Mouse (Mus musculus): ENCODE measurements at regions not wholly inside any gene's neighbourhood (a gene's known extent, or its start where the extent isn't known, plus 50 kb on each side); places are given as distances from the start of the nearest gene placed in this dataset.
A peak's percentile ranks its signal among the peaks of the same experiment; 100 is the strongest.

DNA sequence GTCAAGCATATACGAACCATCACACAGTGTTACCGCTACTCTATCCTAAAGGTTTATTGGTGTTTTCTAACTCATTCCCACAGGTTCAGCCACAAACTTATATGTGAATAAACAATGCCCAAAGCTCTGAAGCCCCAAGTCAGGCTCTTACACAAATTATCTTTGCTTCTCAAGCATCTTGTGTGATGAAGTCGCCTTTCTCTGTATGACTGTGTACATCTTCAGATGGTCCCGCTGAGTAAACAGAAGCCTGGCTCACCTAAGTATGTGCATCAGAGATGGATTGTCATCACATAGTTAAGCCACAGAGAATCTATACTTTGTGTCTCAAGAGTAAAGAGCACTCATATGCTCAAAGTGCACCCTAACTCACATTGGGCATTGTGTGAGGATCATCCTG is 462.3 kb upstream of the Adamts16 start:
- no peak overlapping the region for H3K4me2 ChIP-seq (replicated peaks; ENCODE audit: low read depth, low read length)
- WGBS: 97% methylated on average over 4 of the region's 4 CpGs
- no peak overlapping the region for H3K4me3 ChIP-seq (ENCODE audit: low read length)
- ATAC-seq (ENCODE audit: low FRiP score, low TSS enrichment): no peak
- H3K36me3 ChIP-seq (ENCODE audit: control insufficient read depth, insufficient read depth, low read length): no peaks in the 10 kb centered on the region
- H3K4me1 ChIP-seq (ENCODE audit: control insufficient read depth, insufficient read depth, low read length): no peaks in the 10 kb centered on the region
- no peak overlapping the region for H3K9ac ChIP-seq (ENCODE audit: low read depth, low read length)
- no peak overlapping the region for H3K27ac ChIP-seq (ENCODE audit: low read depth, low read length)
- no peaks in the 10 kb centered on the region for H3K9me3 ChIP-seq (ENCODE audit: control insufficient read depth, low read length)
- no peaks in the 10 kb centered on the region; the same call in 1 of the 2 replicates for H3K27me3 ChIP-seq (ENCODE audit: control insufficient read depth, insufficient read depth, low read length)

DNA sequence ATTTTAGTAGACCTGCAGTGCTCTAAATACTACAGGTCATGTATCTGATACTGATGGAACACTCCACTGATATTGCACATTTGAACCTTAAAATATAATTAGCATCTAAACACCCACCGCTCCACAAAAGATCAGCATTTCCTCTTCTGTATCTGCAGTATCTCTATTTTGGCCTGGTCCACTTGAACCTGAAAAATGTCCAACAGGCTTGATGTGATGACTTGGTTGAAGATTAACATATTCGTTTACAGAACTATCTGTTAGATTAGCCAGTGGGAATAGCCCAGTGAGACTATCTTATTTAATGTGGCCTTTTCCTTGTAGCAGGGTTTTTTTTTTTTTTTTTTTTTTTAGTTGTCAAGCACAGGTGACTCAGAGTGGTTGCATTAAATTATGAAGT is 434.4 kb upstream of the Adamts16 start:
- H3K4me2 ChIP-seq (replicated peaks; ENCODE audit: low read depth, low read length): no peak overlapping the region

DNA sequence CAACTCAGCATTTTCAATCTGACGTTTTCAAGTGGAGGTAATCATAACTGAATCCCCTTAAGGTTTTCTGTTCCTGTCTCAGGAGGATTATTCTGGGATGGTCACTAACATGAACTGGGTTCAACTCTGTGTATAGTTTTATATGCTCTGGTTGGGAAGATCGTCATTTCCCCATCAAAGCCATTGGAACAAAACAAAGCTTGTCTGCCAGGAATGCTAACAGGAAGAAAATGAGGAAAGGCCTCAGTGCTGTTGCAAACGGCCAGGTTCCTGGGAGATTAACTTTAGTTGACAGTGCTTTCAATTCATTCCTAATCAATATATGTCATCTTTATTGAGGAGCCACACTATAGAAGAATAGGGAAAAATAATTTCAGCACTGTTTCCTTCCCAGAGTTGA is 432.5 kb upstream of the Adamts16 start:
- Histone ChIP-seq H3K27ac (ENCODE audit: low read depth, low read length) (no peak overlapping the region), H3K27me3 (ENCODE audit: control insufficient read depth, insufficient read depth, low read length) (peaks cover 6% of the 10 kb centered on the region), H3K36me3 (ENCODE audit: control insufficient read depth, insufficient read depth, low read length) (no peaks in the 10 kb centered on the region), H3K4me1 (ENCODE audit: control insufficient read depth, insufficient read depth, low read length) (no peaks in the 10 kb centered on the region), H3K9me3 (ENCODE audit: control insufficient read depth, low read length) (no peaks in the 10 kb centered on the region), H3K9ac (ENCODE audit: low read depth, low read length) (no peak overlapping the region), H3K4me2 (replicated peaks; ENCODE audit: low read depth, low read length) (no peak overlapping the region), H3K4me3 (ENCODE audit: low read length) (no peak overlapping the region)
- 68% methylated on average over 3 of the region's 3 CpGs for WGBS
- no peak for ATAC-seq (ENCODE audit: low FRiP score, low TSS enrichment)

More for the DNA sequence above, 434.4 kb upstream of the Adamts16 start:
- Histone ChIP-seq H3K4me1 (ENCODE audit: control insufficient read depth, insufficient read depth, low read length) (no peaks in the 10 kb centered on the region), H3K36me3 (ENCODE audit: control insufficient read depth, insufficient read depth, low read length) (no peaks in the 10 kb centered on the region), H3K9me3 (ENCODE audit: control insufficient read depth, low read length) (no peaks in the 10 kb centered on the region), H3K27me3 (ENCODE audit: control insufficient read depth, insufficient read depth, low read length) (peaks cover 8% of the 10 kb centered on the region), H3K9ac (ENCODE audit: low read depth, low read length) (no peak overlapping the region), H3K27ac (ENCODE audit: low read depth, low read length) (no peak overlapping the region), H3K4me3 (ENCODE audit: low read length) (no peak overlapping the region)
- no peak for ATAC-seq (ENCODE audit: low FRiP score, low TSS enrichment)
- 88% methylated on average over 2 of the region's 2 CpGs for WGBS

DNA sequence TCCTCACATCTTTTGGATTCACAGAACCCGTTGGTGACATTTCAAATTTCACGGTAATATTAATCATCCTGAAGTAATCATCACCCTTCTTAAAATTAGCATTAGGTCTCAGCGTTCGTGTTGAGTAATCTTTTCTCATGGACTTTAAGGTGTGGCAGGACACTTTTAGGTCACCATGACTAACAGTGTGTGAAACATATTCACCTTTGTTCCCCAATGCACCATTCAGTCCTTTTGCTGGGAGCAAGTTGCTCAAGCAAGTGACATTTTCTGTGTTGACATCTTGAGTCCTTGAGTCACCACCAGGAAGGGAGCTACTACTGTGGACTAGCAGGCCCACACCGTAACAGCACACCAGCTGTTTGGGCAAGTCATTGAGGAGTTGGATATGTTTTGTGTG is 431.9 kb upstream of the Adamts16 start:
- Histone ChIP-seq H3K4me1 (ENCODE audit: control insufficient read depth, insufficient read depth, low read length) (no peaks in the 10 kb centered on the region), H3K36me3 (ENCODE audit: control insufficient read depth, insufficient read depth, low read length) (no peaks in the 10 kb centered on the region), H3K4me3 (ENCODE audit: low read length) (no peak overlapping the region), H3K27me3 (ENCODE audit: control insufficient read depth, insufficient read depth, low read length) (peaks cover 11% of the 10 kb centered on the region), H3K9ac (ENCODE audit: low read depth, low read length) (no peak overlapping the region), H3K4me2 (replicated peaks; ENCODE audit: low read depth, low read length) (no peak overlapping the region), H3K27ac (ENCODE audit: low read depth, low read length) (no peak overlapping the region), H3K9me3 (ENCODE audit: control insufficient read depth, low read length) (no peaks in the 10 kb centered on the region)
- ATAC-seq (ENCODE audit: low FRiP score, low TSS enrichment): no peak
- WGBS: 79% methylated on average over 5 of the region's 5 CpGs

DNA sequence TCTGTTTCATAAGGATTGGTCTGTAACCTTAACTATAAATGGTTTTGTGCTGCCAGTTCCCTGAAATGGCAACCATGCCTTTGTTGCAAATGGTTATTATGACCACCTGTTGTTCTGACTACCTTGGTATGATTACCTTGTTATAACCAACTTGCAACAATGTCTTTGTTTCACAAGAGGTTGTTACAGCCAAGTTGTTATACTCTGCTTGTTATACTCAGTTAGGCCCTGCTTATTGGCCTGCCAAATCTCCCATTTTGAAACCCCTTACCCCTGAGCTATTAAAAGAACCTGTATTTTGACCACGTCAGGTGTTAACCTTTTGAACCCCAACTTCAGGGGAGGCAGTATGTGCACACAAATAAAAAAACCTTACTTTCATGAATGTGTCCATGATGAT is 431.5 kb upstream of the Adamts16 start:
- WGBS: 54% methylated on average over 1 of the region's 1 CpGs
- Histone ChIP-seq H3K9ac (ENCODE audit: low read depth, low read length) (no peak overlapping the region), H3K36me3 (ENCODE audit: control insufficient read depth, insufficient read depth, low read length) (no peaks in the 10 kb centered on the region)

DNA sequence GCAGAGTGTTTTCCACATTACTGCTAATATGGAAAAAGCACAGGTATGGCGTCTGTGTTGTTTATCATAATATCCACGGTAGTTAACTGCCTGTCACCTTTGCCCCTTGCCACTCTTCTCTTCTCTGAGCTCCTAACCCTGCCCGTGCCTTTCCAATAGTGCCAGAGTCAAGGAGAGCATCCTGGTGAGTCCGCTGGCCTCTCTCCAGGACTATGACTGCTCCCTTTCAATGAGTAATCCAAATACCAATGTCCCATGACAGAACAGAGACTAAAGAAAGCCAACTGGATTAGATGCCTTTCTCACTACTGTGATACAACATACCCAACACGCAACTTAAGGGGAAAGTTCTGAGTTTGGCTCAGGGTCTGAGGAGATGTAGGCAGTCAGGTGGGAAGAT is 430.8 kb upstream of the Adamts16 start:
- Histone ChIP-seq H3K4me1 (ENCODE audit: control insufficient read depth, insufficient read depth, low read length) (no peaks in the 10 kb centered on the region), H3K4me3 (ENCODE audit: low read length) (no peak overlapping the region), H3K9ac (ENCODE audit: low read depth, low read length) (no peak overlapping the region), H3K4me2 (replicated peaks; ENCODE audit: low read depth, low read length) (no peak overlapping the region), H3K9me3 (ENCODE audit: control insufficient read depth, low read length) (no peaks in the 10 kb centered on the region), H3K27me3 (ENCODE audit: control insufficient read depth, insufficient read depth, low read length) (peaks cover 11% of the 10 kb centered on the region), H3K36me3 (ENCODE audit: control insufficient read depth, insufficient read depth, low read length) (no peaks in the 10 kb centered on the region), H3K27ac (ENCODE audit: low read depth, low read length) (no peak overlapping the region; the same call in 1 of the 2 replicates)
- 61% methylated on average over 5 of the region's 5 CpGs for WGBS
- no peak for ATAC-seq (ENCODE audit: low FRiP score, low TSS enrichment)

More for the DNA sequence above, 431.5 kb upstream of the Adamts16 start:
- Histone ChIP-seq H3K4me1 (ENCODE audit: control insufficient read depth, insufficient read depth, low read length) (no peaks in the 10 kb centered on the region), H3K4me3 (ENCODE audit: low read length) (no peak overlapping the region), H3K9me3 (ENCODE audit: control insufficient read depth, low read length) (no peaks in the 10 kb centered on the region), H3K27me3 (ENCODE audit: control insufficient read depth, insufficient read depth, low read length) (peaks cover 11% of the 10 kb centered on the region), H3K27ac (ENCODE audit: low read depth, low read length) (no peak overlapping the region; the same call in 1 of the 2 replicates), H3K4me2 (replicated peaks; ENCODE audit: low read depth, low read length) (no peak overlapping the region)
- no peak for ATAC-seq (ENCODE audit: low FRiP score, low TSS enrichment)

DNA sequence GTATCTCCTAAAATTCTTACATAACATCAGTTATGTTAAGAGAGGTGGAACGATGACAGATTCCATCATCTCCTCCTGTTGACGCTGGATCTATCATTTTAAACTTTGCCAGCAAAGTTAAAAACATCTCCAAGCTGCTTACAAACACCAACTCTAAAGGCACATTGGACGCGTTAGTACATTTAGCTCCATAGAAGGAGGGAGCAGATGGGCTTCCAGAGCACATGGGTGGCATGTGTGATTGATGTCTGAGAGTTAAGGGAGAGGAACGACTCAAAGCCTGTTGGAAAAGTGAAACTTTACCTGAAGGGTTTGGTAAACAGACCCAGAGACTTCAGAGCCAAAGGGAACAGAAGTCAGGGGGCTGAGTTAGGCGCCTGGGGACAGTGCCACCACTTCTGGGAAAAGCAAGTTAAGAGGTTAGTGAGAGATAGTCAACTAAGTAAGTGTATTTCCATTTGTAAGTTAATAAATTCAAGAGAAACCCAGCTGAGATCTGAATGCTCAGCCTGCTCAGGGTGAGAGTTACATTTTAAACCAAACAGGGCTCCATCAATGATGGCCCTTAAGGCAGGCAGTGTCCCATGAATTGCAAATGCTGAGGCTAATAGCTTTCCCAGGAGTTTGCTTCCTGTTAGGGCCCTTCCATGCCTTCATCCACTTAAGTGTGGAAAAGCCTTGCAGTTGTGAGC is 430.3 kb upstream of the Adamts16 start:
- Histone ChIP-seq H3K9me3 (ENCODE audit: control insufficient read depth, low read length) (no peaks in the 10 kb centered on the region), H3K4me1 (ENCODE audit: control insufficient read depth, insufficient read depth, low read length) (no peaks in the 10 kb centered on the region), H3K27me3 (ENCODE audit: control insufficient read depth, insufficient read depth, low read length) (peaks cover 11% of the 10 kb centered on the region), H3K4me3 (ENCODE audit: low read length) (no peak overlapping the region), H3K9ac (ENCODE audit: low read depth, low read length) (no peak overlapping the region), H3K36me3 (ENCODE audit: control insufficient read depth, insufficient read depth, low read length) (no peaks in the 10 kb centered on the region), H3K4me2 (replicated peaks; ENCODE audit: low read depth, low read length) (no peak overlapping the region), H3K27ac (ENCODE audit: low read depth, low read length) (no peak overlapping the region)
- no peak for ATAC-seq (ENCODE audit: low FRiP score, low TSS enrichment)
- WGBS: 51% methylated on average over 6 of the region's 6 CpGs

DNA sequence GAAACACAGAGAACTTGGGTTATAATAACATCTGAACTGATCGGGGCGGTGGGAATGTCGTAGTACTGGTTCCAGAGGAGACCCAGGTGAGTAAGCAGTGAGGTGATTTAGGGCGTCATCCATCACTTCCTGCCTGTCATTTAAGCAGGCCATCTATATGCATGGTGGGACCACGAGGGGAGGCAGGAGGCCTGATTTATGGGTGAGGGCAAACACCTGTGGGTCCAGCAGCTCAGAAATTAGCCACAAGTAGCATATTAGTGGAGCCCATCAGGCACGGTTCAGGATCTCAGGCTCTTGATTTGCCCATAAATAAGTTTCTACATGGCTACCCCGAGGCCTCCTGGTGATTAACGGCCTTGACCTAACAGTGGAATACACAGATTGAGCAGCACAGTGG is 428.8 kb upstream of the Adamts16 start:
- no peaks in the 10 kb centered on the region for H3K4me1 ChIP-seq (ENCODE audit: control insufficient read depth, insufficient read depth, low read length)
- no peak overlapping the region for H3K4me3 ChIP-seq (ENCODE audit: low read length)
- 16% methylated on average over 8 of the region's 8 CpGs for WGBS
- no peaks in the 10 kb centered on the region for H3K9me3 ChIP-seq (ENCODE audit: control insufficient read depth, low read length)
- H3K27me3 ChIP-seq (ENCODE audit: control insufficient read depth, insufficient read depth, low read length): peaks cover 23% of the 10 kb centered on the region
- H3K9ac ChIP-seq (ENCODE audit: low read depth, low read length): no peak overlapping the region
- no peak overlapping the region for H3K27ac ChIP-seq (ENCODE audit: low read depth, low read length)
- ATAC-seq (ENCODE audit: low FRiP score, low TSS enrichment): peak; percentile 96
- H3K4me2 ChIP-seq (replicated peaks; ENCODE audit: low read depth, low read length): no peak overlapping the region
- H3K36me3 ChIP-seq (ENCODE audit: control insufficient read depth, insufficient read depth, low read length): no peaks in the 10 kb centered on the region

DNA sequence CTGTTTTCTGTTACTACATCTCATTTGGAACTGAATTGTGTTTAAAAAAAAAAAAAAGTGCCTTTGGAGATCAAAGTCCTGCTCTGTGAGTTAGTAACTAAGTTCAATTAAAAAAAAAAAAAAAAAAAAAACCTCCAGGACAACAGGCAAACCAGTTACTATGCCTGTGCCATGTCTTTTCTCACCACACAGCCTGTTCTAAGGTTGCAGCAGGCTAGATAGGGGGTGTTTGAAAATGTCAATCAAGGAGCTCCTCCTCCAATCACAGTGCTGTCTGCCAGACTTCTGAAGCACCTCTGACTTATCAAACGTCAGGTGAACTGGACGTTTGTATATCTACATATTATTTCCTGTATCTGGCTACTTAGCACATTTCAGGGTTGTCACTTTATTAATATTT is 427.9 kb upstream of the Adamts16 start:
- no peaks in the 10 kb centered on the region for H3K4me1 ChIP-seq (ENCODE audit: control insufficient read depth, insufficient read depth, low read length)
- no peak overlapping the region for H3K27ac ChIP-seq (ENCODE audit: low read depth, low read length)
- H3K4me3 ChIP-seq (ENCODE audit: low read length): no peak overlapping the region
- no peak overlapping the region for H3K4me2 ChIP-seq (replicated peaks; ENCODE audit: low read depth, low read length)
- no peak overlapping the region for H3K9ac ChIP-seq (ENCODE audit: low read depth, low read length)
- ATAC-seq (ENCODE audit: low FRiP score, low TSS enrichment): no peak
- no peaks in the 10 kb centered on the region for H3K9me3 ChIP-seq (ENCODE audit: control insufficient read depth, low read length)
- peaks cover 31% of the 10 kb centered on the region for H3K27me3 ChIP-seq (ENCODE audit: control insufficient read depth, insufficient read depth, low read length)
- no peaks in the 10 kb centered on the region for H3K36me3 ChIP-seq (ENCODE audit: control insufficient read depth, insufficient read depth, low read length)
- 55% methylated on average over 2 of the region's 2 CpGs for WGBS
